Mouse (Mus musculus) G1E (cell line): ENCODE measurements around the gene Cpeb2.

ENCODE experiments used
- CTCF ChIP-seq: IDR thresholded peaks from 2 replicates; pipeline ENCODE4 v1.5.1; 2012; ENCODE audit warnings: low read depth, low read length, inconsistent platforms, mixed read lengths
- GATA1 ChIP-seq: IDR thresholded peaks from 2 replicates; pipeline ENCODE4 v1.6.1; 2012; ENCODE audit warnings: borderline replicate concordance, low read length, inconsistent platforms, mixed read lengths
- POLR2AphosphoS5 ChIP-seq: IDR thresholded peaks from 2 replicates; pipeline ENCODE4 v1.6.1; 2012; ENCODE audit warnings: low read depth, low read length, inconsistent platforms; ENCODE audit not compliant: insufficient replicate concordance

GRCm38 (mm10) chr5:43218847-43219132 is 14.2 kb upstream of the Cpeb2 start:
- TF ChIP-seq CTCF: no peak
- TF ChIP-seq POLR2AphosphoS5: no peak
- no peak for TF ChIP-seq GATA1
